Mouse (Mus musculus): Measurements from ENCODE around the gene Grap2. TPM values are rescaled to one million over a fixed set of nuclear protein-coding genes. Genes with fewer than 3 reads are reported as not detected.
A peak's percentile ranks its signal among the peaks of the same experiment; 100 is the strongest.

Grap2 gene
- total RNA-seq, 2 experiments from 2014 or later = 3.6 to 7.3 TPM

- ATAC-seq (ENCODE audit: poor library complexity, severe bottlenecking) = no peak
Measured at GRCm38 (mm10) chr15:80598750-80599149, 26.4 kb downstream of the Grap2 start.

DNA sequence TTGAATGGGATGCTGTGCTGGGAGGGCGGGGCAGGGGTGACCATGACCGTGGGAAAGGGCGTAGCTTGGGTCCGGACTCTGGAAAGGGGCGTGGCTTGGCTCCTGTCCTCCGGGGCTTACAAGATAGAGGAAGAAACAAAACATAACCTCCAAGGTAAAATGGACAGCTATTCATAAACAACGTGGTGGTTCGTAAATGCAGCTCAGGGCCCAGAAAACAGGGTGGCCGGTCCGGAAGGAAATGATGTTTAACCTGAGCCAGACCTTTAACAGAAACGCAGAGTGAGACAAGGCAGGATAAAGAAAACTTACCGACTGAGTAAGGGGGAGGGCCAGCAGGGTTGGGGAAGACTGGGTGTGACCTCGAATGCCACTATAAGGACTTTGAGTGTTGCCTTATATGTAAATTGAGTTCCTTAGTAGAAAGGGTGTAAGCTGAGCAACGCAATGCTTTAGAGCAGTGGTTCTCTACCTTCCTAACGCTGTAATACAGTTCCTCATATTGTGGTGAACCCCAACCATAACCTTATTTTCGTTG lies 26.9 kb downstream of the Grap2 start:
- peak; percentile 85 for ATAC-seq (ENCODE audit: poor library complexity, severe bottlenecking)

GRCm38 (mm10) chr15:80599843-80600242 lies 27.4 kb downstream of the Grap2 start:
- ATAC-seq (ENCODE audit: poor library complexity, severe bottlenecking) = no peak

- no peak for ATAC-seq (ENCODE audit: poor library complexity, severe bottlenecking)
Measured at GRCm38 (mm10) chr15:80601456-80601855, 29.1 kb downstream of the Grap2 start.

- ATAC-seq (ENCODE audit: poor library complexity, severe bottlenecking) = no peak
Measured at GRCm38 (mm10) chr15:80602487-80602886, 30.1 kb downstream of the Grap2 start.

DNA sequence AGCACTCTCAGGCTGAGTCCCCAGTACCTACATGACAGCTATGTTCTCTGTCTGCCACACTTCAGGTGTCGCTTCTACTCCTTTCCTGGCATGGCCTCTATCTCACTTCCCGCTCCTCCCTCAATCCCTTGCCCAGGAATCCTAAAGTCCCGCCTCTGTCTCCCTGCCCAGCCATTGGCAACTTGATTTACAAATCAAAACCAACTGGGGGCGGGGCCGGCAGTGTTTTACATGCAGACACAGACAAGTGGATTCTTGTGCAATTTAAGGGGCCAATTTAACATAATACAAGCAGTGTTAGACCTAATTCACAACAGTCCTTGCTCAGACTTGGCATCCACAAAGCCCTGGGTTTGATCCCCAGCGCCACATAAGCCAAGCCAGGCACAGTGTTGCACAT lies 31.6 kb downstream of the Grap2 start:
- ATAC-seq (ENCODE audit: poor library complexity, severe bottlenecking) = no peak

GRCm38 (mm10) chr15:80607970-80608369 lies 35.6 kb downstream of the Grap2 start:
- ATAC-seq (ENCODE audit: poor library complexity, severe bottlenecking) = no peak

GRCm38 (mm10) chr15:80610335-80610734 lies 37.9 kb downstream of the Grap2 start:
- ATAC-seq (ENCODE audit: poor library complexity, severe bottlenecking) = no peak

DNA sequence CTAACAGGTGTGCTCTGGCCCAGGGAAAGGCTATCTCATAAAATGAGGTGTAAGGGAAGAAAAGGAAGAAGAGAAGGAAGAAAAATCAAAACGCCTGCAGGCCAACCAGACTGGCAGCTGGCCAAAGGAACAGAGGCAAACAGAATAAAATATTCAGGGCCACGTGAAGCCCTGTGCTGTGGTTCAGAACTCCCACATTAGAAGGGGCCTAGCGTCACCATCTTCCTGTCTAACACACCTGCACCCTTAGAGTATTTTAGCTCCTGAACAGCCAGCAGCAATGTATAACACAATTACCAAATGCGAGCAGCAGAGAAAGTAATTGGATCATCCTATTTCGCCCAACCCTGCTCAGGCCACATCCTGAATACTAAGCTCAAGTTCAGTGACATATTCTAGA lies 39.1 kb downstream of the Grap2 start:
- no peak for ATAC-seq (ENCODE audit: poor library complexity, severe bottlenecking)

DNA sequence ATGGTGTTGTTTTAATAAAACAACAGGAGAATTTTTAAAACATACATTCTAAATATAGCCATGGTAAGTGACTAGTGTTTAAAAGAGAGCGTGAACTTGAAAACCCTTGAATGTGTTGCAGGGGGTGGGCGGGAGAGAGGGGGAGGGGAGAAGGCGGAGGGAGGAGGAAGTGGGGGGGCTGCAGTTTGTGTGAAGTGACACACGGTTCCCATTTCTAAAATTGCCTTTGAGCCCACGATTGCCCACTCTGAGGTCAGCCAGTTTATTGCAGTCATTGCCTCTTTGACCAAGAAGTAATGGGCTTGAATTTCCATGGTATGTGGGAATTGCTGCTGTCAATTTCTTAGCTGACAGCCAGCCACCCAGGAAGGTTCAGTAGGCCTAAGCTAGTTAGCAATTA lies 41.5 kb downstream of the Grap2 start:
- ATAC-seq (ENCODE audit: poor library complexity, severe bottlenecking) = no peak

DNA sequence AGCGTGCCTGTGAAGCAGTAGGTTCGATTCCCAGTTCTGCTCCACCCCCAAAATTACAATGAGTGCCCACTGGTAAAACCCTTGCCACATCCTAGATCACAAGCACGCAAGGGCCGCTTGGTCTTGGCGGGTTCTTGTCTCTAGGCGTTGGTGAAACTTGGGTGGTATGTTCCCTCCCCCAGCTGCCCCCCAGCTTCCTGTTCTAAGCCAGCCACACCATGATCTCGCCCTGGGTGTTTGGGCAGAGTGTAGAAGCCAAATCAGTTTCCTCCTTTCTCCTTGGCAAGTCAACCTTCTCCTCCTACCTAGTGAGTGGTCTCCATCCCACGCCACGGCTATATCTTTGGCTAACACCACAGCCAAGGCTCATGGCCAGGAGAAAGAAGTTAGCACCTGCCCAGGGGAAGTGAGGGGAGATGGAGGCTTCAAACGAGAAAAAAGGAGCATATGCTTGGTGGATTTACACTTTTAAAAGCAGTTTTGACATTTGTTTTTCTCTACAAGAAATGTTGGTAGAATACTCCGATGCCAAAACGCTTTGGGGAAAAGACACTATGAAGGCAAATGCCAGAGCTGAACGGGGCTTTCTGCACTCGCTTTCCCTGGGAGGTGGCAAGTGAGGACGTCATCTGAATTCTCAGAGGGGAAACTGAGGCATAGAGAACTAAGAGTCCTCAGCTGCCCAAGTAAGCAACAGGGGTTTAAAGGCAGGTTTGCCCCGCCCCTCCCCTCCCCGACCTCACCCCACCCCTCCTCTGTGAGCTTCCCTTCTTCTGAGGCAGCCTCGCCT lies 42.3 kb downstream of the Grap2 start:
- ATAC-seq (ENCODE audit: poor library complexity, severe bottlenecking) = peak; percentile 60

- ATAC-seq (ENCODE audit: poor library complexity, severe bottlenecking) = no peak
Measured at GRCm38 (mm10) chr15:80615290-80615570, 42.8 kb downstream of the Grap2 start.

DNA sequence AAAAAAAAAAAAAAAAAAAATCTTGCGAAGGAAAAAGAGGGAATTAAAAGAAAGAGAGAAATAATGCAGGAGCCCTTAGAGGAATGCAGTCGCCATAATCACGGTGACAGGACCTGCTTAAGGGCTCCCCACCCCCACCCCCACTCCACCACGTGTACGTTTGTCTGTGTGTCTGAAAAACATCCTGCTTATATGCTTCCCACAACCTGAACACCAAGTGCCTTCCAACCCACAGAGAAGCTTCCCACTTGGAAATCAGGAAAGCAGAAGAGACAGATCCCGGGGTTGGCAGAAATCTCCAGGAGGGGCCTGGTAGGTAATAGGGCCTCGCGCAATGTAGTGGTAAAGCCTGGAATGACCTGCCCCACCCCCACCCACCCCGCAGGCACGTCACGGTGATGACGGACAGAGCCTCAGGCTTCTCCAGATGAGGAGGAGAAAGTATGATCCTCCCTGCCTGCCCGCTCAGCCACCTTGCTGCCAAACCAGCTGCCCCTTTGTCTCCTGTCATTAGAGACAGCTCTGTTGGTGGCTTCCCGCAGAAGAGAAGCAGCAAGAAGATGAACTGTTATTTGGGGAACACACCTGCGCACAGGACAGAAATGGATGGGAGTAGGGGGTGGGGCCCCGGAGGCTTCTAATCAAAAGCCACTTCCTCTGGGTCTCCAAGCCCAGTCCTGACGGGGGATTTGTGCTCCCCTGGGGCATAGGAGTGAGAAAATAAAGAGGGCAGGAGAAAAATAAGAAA lies 43.4 kb downstream of the Grap2 start:
- ATAC-seq (ENCODE audit: poor library complexity, severe bottlenecking) = no peak

GRCm38 (mm10) chr15:80617839-80618238 lies 45.4 kb downstream of the Grap2 start:
- no peak for ATAC-seq (ENCODE audit: poor library complexity, severe bottlenecking)

DNA sequence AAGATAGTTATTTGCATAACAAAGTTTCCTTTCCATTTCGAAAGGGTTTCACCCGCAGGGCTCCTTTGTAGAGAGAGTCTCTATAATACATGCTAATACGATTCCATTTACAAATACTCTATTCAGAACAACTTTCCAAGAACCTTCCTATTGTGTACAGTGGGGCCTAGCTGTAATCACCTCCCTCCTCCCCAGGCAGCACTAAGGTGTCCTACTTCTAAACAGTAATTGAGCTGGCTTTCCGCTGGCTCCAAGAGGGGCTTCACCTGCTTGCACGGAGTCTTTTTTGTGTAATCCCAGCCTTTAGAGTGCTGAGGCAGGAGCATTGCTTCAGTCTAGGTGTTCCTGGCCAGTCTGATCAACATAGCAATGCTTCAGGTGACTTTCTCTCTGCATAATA lies 46.8 kb downstream of the Grap2 start:
- no peak for ATAC-seq (ENCODE audit: poor library complexity, severe bottlenecking)

DNA sequence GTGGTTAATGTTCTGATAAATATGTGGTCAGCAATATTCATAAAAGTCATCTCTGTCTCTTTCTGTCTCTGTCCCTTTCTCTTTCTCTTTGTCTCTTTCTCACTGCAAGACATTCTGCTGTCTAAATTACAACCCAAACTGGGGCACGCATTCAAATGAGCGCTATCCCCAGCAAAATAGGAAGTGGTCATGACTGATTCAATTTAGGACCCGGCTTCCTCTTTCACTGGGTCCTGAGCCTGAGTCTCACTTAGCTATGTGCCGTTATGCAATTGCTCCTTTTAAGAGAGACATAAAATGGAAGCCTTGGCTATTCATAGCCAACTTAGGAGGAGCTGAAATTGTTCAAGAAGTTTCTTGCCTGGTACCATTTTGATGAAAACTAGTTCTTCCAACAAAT lies 47.4 kb downstream of the Grap2 start:
- peak; percentile 97 for ATAC-seq (ENCODE audit: poor library complexity, severe bottlenecking)

- no peak for ATAC-seq (ENCODE audit: poor library complexity, severe bottlenecking)
Measured at GRCm38 (mm10) chr15:80620371-80620770, 48.0 kb downstream of the Grap2 start.

GRCm38 (mm10) chr15:80623171-80623837 lies 50.9 kb downstream of the Grap2 start:
- ATAC-seq (ENCODE audit: poor library complexity, severe bottlenecking) = no peak

DNA sequence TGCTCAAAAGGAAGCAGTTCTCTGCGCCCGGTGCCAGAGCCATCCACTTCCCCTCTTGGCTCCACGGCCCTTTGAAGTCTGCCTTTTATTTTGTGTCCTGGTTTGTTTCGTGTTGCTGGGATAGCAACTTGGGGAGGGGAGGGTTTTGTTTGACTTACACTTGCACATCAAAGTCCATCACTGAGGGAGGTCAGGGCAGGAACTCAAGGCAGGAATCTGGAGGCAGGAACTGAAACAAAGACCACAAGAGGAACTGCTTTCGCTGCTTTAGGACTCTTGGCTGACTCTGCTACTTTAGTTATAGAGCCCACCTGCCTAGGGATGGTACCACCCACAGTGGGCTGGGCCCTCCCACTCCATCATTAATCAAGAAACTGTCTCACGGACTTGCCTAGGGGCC lies 54.1 kb downstream of the Grap2 start:
- peak; percentile 36; the same call in 1 of the 2 replicates for ATAC-seq (ENCODE audit: poor library complexity, severe bottlenecking)

DNA sequence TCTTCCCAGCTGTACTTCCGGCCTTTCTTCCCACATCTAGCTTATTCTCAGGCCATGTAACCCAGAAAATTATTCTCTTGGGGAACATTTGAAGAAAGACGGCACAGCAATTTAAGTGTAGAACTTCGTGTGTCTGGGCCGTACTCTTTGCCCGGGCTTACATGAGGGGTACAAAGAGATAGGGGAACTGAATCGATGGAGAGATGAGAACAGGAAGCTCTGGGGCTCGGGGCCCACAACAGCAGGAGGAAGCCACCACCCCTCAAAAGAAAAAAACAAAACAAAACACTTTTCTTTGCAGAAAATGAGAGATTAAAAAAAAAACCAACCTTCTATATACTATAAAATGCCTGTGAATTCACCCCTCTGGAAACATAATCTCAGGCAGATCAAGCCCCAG lies 57.8 kb downstream of the Grap2 start:
- ATAC-seq (ENCODE audit: poor library complexity, severe bottlenecking) = no peak

GRCm38 (mm10) chr15:80630711-80631110 lies 58.3 kb downstream of the Grap2 start:
- ATAC-seq (ENCODE audit: poor library complexity, severe bottlenecking) = no peak

GRCm38 (mm10) chr15:80631311-80631710 lies 58.9 kb downstream of the Grap2 start:
- no peak for ATAC-seq (ENCODE audit: poor library complexity, severe bottlenecking)

Data from megakaryocyte, adult 5-6 weeks (primary cell).